Comparison of ENCODE assay signal across 21 mouse cellular contexts in the genomic region with DNA sequence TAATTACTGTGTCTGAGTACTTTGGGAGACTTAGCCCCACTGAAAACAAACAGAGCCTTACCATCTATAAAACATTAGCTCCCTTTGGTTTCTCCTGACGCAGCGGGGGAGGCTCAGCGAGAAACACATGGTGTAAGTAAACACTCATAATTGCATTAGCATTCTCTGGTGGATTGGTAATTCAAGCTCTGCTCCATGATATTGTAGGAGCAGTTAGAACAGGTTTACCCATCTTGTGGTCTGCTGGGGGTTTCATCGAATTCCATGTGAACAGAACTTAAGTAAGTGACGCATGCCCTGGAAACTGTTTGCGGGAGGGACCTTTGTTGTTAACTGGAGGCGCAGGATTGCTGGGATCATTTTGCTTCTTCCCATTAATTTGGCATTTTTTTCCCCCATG.
A peak's percentile ranks its signal among the peaks of the same experiment; 100 is the strongest.
DNase-seq lines count a peak whose midpoint lies in the region; ATAC-seq and TF ChIP-seq lines count a peak whose summit lies in the region.
"Had no signal": no experiment of that assay in that cellular context is flagged by ENCODE, and none has a peak within 500 bp of the region (broad histone marks: within the 10 kb centered on the region; RNA-seq: fewer than 3 reads in every experiment).

No protein-coding gene starts in this region.

- no peak overlapping the region for H3K4me3 ChIP-seq in kidney, adult 2 months (ENCODE audit: insufficient read depth, low read depth, low read length)
- H3K4me3 ChIP-seq in neural tube, embryonic 14.5 days (ENCODE audit: low read depth, low read length), result no peak overlapping the region
- no peak overlapping the region for H3K4me3 ChIP-seq in neural tube, embryonic 15.5 days (replicated peaks)
- H3K4me3 ChIP-seq in embryonic facial prominence, embryonic 13.5 days, result no peak overlapping the region
- H3K4me3 ChIP-seq in hindbrain, embryonic 13.5 days, result no peak overlapping the region
- H3K4me3 ChIP-seq: erythroblast, embryonic 14.5 days; forebrain, embryonic 10.5 days; heart, embryonic 10.5 days; hindbrain, embryonic 12.5 days; intestine, embryonic 15.5 days had no signal

- H3K27ac ChIP-seq in kidney, adult 2 months (ENCODE audit: insufficient read depth, low read depth, low read length), result no peak overlapping the region
- H3K27ac ChIP-seq in neural tube, embryonic 14.5 days (ENCODE audit: low read depth, low read length), result no peak overlapping the region
- H3K27ac ChIP-seq in neural tube, embryonic 15.5 days (replicated peaks), result no peak overlapping the region
- H3K27ac ChIP-seq in embryonic facial prominence, embryonic 13.5 days, result no peak overlapping the region
- no peak overlapping the region for H3K27ac ChIP-seq in hindbrain, embryonic 13.5 days
- H3K27ac ChIP-seq: forebrain, embryonic 10.5 days; heart, embryonic 10.5 days; hindbrain, embryonic 12.5 days; intestine, embryonic 15.5 days had no signal

- peak; percentile 34; the same call in 1 of the 2 replicates for ATAC-seq in neural tube, embryonic 14.5 days (ENCODE audit: low read depth)
- no peak for ATAC-seq in neural tube, embryonic 15.5 days (ENCODE audit: low FRiP score)
- ATAC-seq in embryonic facial prominence, embryonic 13.5 days (ENCODE audit: insufficient number of reproducible peaks, insufficient read depth, low FRiP score, low TSS enrichment, low read depth), result peak; percentile 37; the same call in 1 of the 2 replicates
- no peak for ATAC-seq in hindbrain, embryonic 13.5 days (ENCODE audit: low FRiP score)
- ATAC-seq: forebrain, embryonic 14.5 days; intestine, embryonic 15.5 days had no signal

- H3K9me3 ChIP-seq in neural tube, embryonic 14.5 days (ENCODE audit: control insufficient read depth, low read length), result no peaks in the 10 kb centered on the region
- H3K9me3 ChIP-seq in neural tube, embryonic 15.5 days (replicated peaks), result no peaks in the 10 kb centered on the region
- H3K9me3 ChIP-seq in embryonic facial prominence, embryonic 13.5 days, result no peaks in the 10 kb centered on the region
- no peaks in the 10 kb centered on the region for H3K9me3 ChIP-seq in hindbrain, embryonic 13.5 days
- H3K9me3 ChIP-seq: forebrain, embryonic 10.5 days; heart, embryonic 10.5 days; hindbrain, embryonic 12.5 days; intestine, embryonic 15.5 days had no signal

- H3K4me1 ChIP-seq in kidney, adult 2 months (ENCODE audit: control insufficient read depth, insufficient read depth, low read length), result no peaks in the 10 kb centered on the region
- no peaks in the 10 kb centered on the region for H3K4me1 ChIP-seq in neural tube, embryonic 14.5 days (ENCODE audit: control insufficient read depth, insufficient read depth, low read length)
- no peaks in the 10 kb centered on the region for H3K4me1 ChIP-seq in neural tube, embryonic 15.5 days
- peaks cover 8% of the 10 kb centered on the region; the same call in 1 of the 2 replicates for H3K4me1 ChIP-seq in embryonic facial prominence, embryonic 13.5 days
- no peaks in the 10 kb centered on the region for H3K4me1 ChIP-seq in hindbrain, embryonic 13.5 days (replicated peaks)
- H3K4me1 ChIP-seq: hindbrain, embryonic 12.5 days; intestine, embryonic 15.5 days had no signal

- TF ChIP-seq POLR2A in kidney, adult 2 months (IDR thresholded peaks at IDR 0.05; ENCODE audit: low read depth, low read length), result no peak

- TF ChIP-seq CTCF in kidney, adult 2 months (conservative IDR thresholded peaks at IDR 0.05; ENCODE audit: insufficient read depth, insufficient read length, low read depth, low read length), result no peak

- no peaks in the 10 kb centered on the region for H3K27me3 ChIP-seq in kidney, adult 2 months (replicated peaks; ENCODE audit: control insufficient read depth, insufficient read depth, low read length)
- H3K27me3 ChIP-seq in neural tube, embryonic 14.5 days (ENCODE audit: control insufficient read depth, insufficient read depth, low read length), result no peaks in the 10 kb centered on the region
- H3K27me3 ChIP-seq in neural tube, embryonic 15.5 days (replicated peaks), result no peaks in the 10 kb centered on the region
- no peaks in the 10 kb centered on the region for H3K27me3 ChIP-seq in embryonic facial prominence, embryonic 13.5 days
- no peaks in the 10 kb centered on the region for H3K27me3 ChIP-seq in hindbrain, embryonic 13.5 days
- H3K27me3 ChIP-seq: hindbrain, embryonic 12.5 days; intestine, embryonic 15.5 days had no signal

- peak; percentile 5 for DNase-seq in kidney, postnatal 10 days
- no peak for DNase-seq in kidney, adult 2 months
- DNase-seq in adrenal gland, postnatal 25 days, result no peak
- DNase-seq: adrenal gland, adult 2 months; adrenal gland, postnatal 36 days; cerebellum, adult 2 months; cerebellum, postnatal 14 days; gastrocnemius, postnatal 10 days; heart, adult 18-20 months; heart, postnatal 10 days; heart, postnatal 4 days had no signal

- H3K4me2 ChIP-seq in neural tube, embryonic 14.5 days (ENCODE audit: low read depth, low read length), result no peak overlapping the region
- H3K4me2 ChIP-seq in neural tube, embryonic 15.5 days, result no peak overlapping the region
- H3K4me2 ChIP-seq in embryonic facial prominence, embryonic 13.5 days, result no peak overlapping the region
- H3K4me2 ChIP-seq in hindbrain, embryonic 13.5 days, result no peak overlapping the region
- H3K4me2 ChIP-seq: hindbrain, embryonic 12.5 days; intestine, embryonic 15.5 days had no signal

- no peak overlapping the region for H3K9ac ChIP-seq in neural tube, embryonic 14.5 days (replicated peaks; ENCODE audit: low read depth, low read length)
- no peak overlapping the region for H3K9ac ChIP-seq in neural tube, embryonic 15.5 days (replicated peaks)
- no peak overlapping the region for H3K9ac ChIP-seq in embryonic facial prominence, embryonic 13.5 days
- H3K9ac ChIP-seq in hindbrain, embryonic 13.5 days, result no peak overlapping the region
- H3K9ac ChIP-seq: hindbrain, embryonic 12.5 days; intestine, embryonic 15.5 days had no signal

- 47% methylated on average over 7 of the region's 7 CpGs for WGBS in kidney, adult 2 months
- WGBS in neural tube, embryonic 14.5 days, result 65% methylated on average over 7 of the region's 7 CpGs
- WGBS in neural tube, embryonic 15.5 days, result 71% methylated on average over 7 of the region's 7 CpGs
- 34% methylated on average over 7 of the region's 7 CpGs for WGBS in embryonic facial prominence, embryonic 13.5 days
- WGBS in hindbrain, embryonic 13.5 days, result 76% methylated on average over 7 of the region's 7 CpGs

- H3K36me3 ChIP-seq in kidney, adult 2 months (ENCODE audit: control insufficient read depth, insufficient read depth, low read length), result no peaks in the 10 kb centered on the region
- no peaks in the 10 kb centered on the region for H3K36me3 ChIP-seq in neural tube, embryonic 14.5 days (ENCODE audit: control insufficient read depth, insufficient read depth, low read length)
- H3K36me3 ChIP-seq in neural tube, embryonic 15.5 days, result no peaks in the 10 kb centered on the region
- H3K36me3 ChIP-seq in embryonic facial prominence, embryonic 13.5 days, result no peaks in the 10 kb centered on the region
- no peaks in the 10 kb centered on the region for H3K36me3 ChIP-seq in hindbrain, embryonic 13.5 days
- H3K36me3 ChIP-seq: forebrain, embryonic 10.5 days; heart, embryonic 10.5 days; hindbrain, embryonic 12.5 days; intestine, embryonic 15.5 days had no signal

Comparison
In these comparisons a context has a peak if more than half of its experiments do, and no peak if none do; other contexts are left out.
1. ATAC-seq: peak in neural tube, embryonic 14.5 days (single experiment) and embryonic facial prominence, embryonic 13.5 days (single experiment); none in neural tube, embryonic 15.5 days (single experiment) and hindbrain, embryonic 13.5 days (single experiment).